ENCODE assay signal across 18 mouse cellular contexts in genomic region chr12:110252163-110252575, GRCm38 (mm10). TPM values are rescaled to one million over a fixed set of nuclear protein-coding genes. Genes with fewer than 3 reads are reported as not detected.
DNase-seq lines count a peak whose midpoint lies in the region; ATAC-seq lines count a peak whose summit lies in the region.
"Had no signal": no experiment of that assay in that cellular context is flagged by ENCODE, and none has a peak within 500 bp of the region (broad histone marks: within the 10 kb centered on the region; RNA-seq: fewer than 3 reads in every experiment).

No protein-coding gene starts in this region.

- WGBS in limb, embryonic 11.5 days, result 20% methylated on average over 10 of the region's 10 CpGs
- WGBS in limb, embryonic 10.5 days, result 23% methylated on average over 10 of the region's 10 CpGs

- H3K4me1 ChIP-seq in limb, embryonic 11.5 days (ENCODE audit: control insufficient read depth, insufficient read depth, low read length), result peaks cover 8% of the 10 kb centered on the region
- peaks cover 35% of the 10 kb centered on the region for H3K4me1 ChIP-seq in limb, embryonic 10.5 days
- H3K4me1 ChIP-seq: embryonic facial prominence, embryonic 12.5 days; forebrain, embryonic 15.5 days had no signal

- H3K4me2 ChIP-seq in limb, embryonic 11.5 days (ENCODE audit: low read depth, severe bottlenecking), result no peak overlapping the region
- H3K4me2 ChIP-seq: embryonic facial prominence, embryonic 12.5 days; forebrain, embryonic 15.5 days; limb, embryonic 12.5 days had no signal

- 0 out of 2 replicates have a peak, but pooled peaks have one; percentile 35 for ATAC-seq in limb, embryonic 11.5 days (ENCODE audit: insufficient number of reproducible peaks, low FRiP score, low TSS enrichment, low read depth)
- ATAC-seq: forebrain, embryonic 15.5 days; inflammation-experienced regulatory T-cells, adult 6 months had no signal

- intact Hi-C loops in left cerebral cortex, postnatal 36 days (cut with DNase I), result no loop called here

- H3K27me3 ChIP-seq in limb, embryonic 11.5 days (ENCODE audit: control insufficient read depth, insufficient read depth, low read length), result peaks cover 41% of the 10 kb centered on the region
- peaks cover 86% of the 10 kb centered on the region for H3K27me3 ChIP-seq in limb, embryonic 10.5 days (ENCODE audit: low read depth, poor library complexity, severe bottlenecking)
- H3K27me3 ChIP-seq: forebrain, embryonic 15.5 days had no signal

- H3K27ac ChIP-seq in limb, embryonic 11.5 days (replicated peaks; ENCODE audit: low read depth, low read length), result no peak overlapping the region
- no peak overlapping the region for H3K27ac ChIP-seq in limb, embryonic 10.5 days
- H3K27ac ChIP-seq: embryonic facial prominence, embryonic 12.5 days; forebrain, embryonic 15.5 days; limb, embryonic 12.5 days had no signal

- DNase-seq in embryo, embryonic 10 days (ENCODE audit: low spot score), result peak; percentile 29
- no peak for DNase-seq in embryo, embryonic 10.5 days (ENCODE audit: low spot score)
- no peak for DNase-seq in limb, embryonic 11.5 days (ENCODE audit: low spot score)
- DNase-seq in limb, embryonic 10.5 days (ENCODE audit: low spot score), result no peak
- DNase-seq in ZHBTc4 (ENCODE audit: low read depth, low spot score), result peak; percentile 27
- peak; percentile 18 to 33 for DNase-seq in left cerebral cortex, postnatal 36 days (ENCODE audit: low spot score in 2 of 2)
- no peak for DNase-seq in ovary, postnatal 10 days (ENCODE audit: low spot score)
- DNase-seq in spleen, adult 18-20 months, result no peak
- DNase-seq: adrenal gland, adult 8-10 months; cerebellum, adult 2 months; gastrocnemius, postnatal 36 days; heart, postnatal 14 days had no signal

- H3K4me3 ChIP-seq in limb, embryonic 11.5 days (ENCODE audit: low read depth, low read length), result no peak overlapping the region
- H3K4me3 ChIP-seq in limb, embryonic 10.5 days, result no peak overlapping the region
- H3K4me3 ChIP-seq: embryonic facial prominence, embryonic 12.5 days; forebrain, embryonic 15.5 days; limb, embryonic 12.5 days had no signal

- H3K9me3 ChIP-seq in limb, embryonic 11.5 days (ENCODE audit: control insufficient read depth, low read length), result no peaks in the 10 kb centered on the region
- H3K9me3 ChIP-seq in limb, embryonic 10.5 days (replicated peaks), result no peaks in the 10 kb centered on the region
- H3K9me3 ChIP-seq: embryonic facial prominence, embryonic 12.5 days; forebrain, embryonic 15.5 days; limb, embryonic 12.5 days had no signal

- H3K36me3 ChIP-seq in limb, embryonic 11.5 days (ENCODE audit: control insufficient read depth, insufficient read depth, low read length), result no peaks in the 10 kb centered on the region
- no peaks in the 10 kb centered on the region for H3K36me3 ChIP-seq in limb, embryonic 10.5 days
- H3K36me3 ChIP-seq: embryonic facial prominence, embryonic 12.5 days; forebrain, embryonic 15.5 days; G1E; limb, embryonic 12.5 days had no signal

- H3K9ac ChIP-seq in limb, embryonic 11.5 days (ENCODE audit: low read length), result no peak overlapping the region
- H3K9ac ChIP-seq: embryonic facial prominence, embryonic 12.5 days; forebrain, embryonic 15.5 days; limb, embryonic 12.5 days had no signal

RNA-seq across cellular contexts. Expression of gene Dio3, which starts 26.7 kb away (rescaled TPM):
- 0.13 TPM in 1 of 2 replicates, not detected in the other for polyA plus RNA-seq in limb, embryonic 11.5 days (2014; fragmentation: Nextera tagmentation; extraction: Ambion mirVana)
- polyA plus RNA-seq in limb, embryonic 10.5 days (2016; fragmentation: Nextera tagmentation; extraction: Ambion mirVana), result 0.58 and 0.74 TPM in 2 replicates
- 1 to 10 TPM; 1.8 to 2.8 TPM for total RNA-seq in left cerebral cortex, postnatal 36 days (2021)
- total RNA-seq: heart, postnatal 14 days; megakaryocyte progenitor cell, adult 5-6 weeks had no signal
- polyA plus RNA-seq: G1E; inflammation-experienced regulatory T-cells, adult 6 months had no signal

Comparison
In these comparisons a context has a peak if more than half of its experiments do, and no peak if none do; other contexts are left out.
1. DNase-seq: peak in embryo, embryonic 10 days (single experiment), ZHBTc4 (single experiment) and left cerebral cortex, postnatal 36 days (2 of 2); none in embryo, embryonic 10.5 days (single experiment), limb, embryonic 11.5 days (single experiment), limb, embryonic 10.5 days (single experiment), ovary, postnatal 10 days (single experiment) and spleen, adult 18-20 months (0 of 2).